Mouse (Mus musculus): ENCODE measurements at regions not wholly inside any gene's neighbourhood (a gene's known extent, or its start where the extent isn't known, plus 50 kb on each side); places are given as distances from the start of the nearest gene placed in this dataset.

- TF ChIP-seq POLR2A (IDR thresholded peaks at IDR 0.05; ENCODE audit: extremely low read depth, insufficient read depth, low read length), result no peak
- no peak for TF ChIP-seq CTCF (IDR thresholded peaks at IDR 0.05; ENCODE audit: extremely low read depth, insufficient read depth, low read length)
Measured at GRCm38 (mm10) chr7:142830969-142831673, 87.9 kb upstream of the Ins2 start.

Measured in cortical plate, adult 2 months (tissue).